Mouse (Mus musculus): ENCODE data around the gene Zfp697. TPM values are rescaled to one million over a fixed set of nuclear protein-coding genes. Genes with fewer than 3 reads are reported as not detected.
A peak's percentile ranks its signal among the peaks of the same experiment; 100 is the strongest.
"Not testable (repeated sequence)": the region's sequence is repeated elsewhere in the genome, so short reads cannot be mapped to it uniquely, and the experiment has no call there.

Zfp697 gene
- polyA plus RNA-seq (2016; fragmentation: Nextera tagmentation; extraction: Ambion mirVana) = 8.8 and 10.0 TPM in 2 replicates

GRCm38 (mm10) chr3:98382246-98382939, at the start of gene Zfp697:
Zfp697 (plus strand) TSS chr3:98382461.
- whole genome bisulfite sequencing = under 1% methylated on average over 42 of the region's 42 CpGs
- peak within 1 kb of the TSS; percentile 84 for H3K9ac ChIP-seq
- H3K9me3 ChIP-seq = no peaks in the 10 kb centered on the region
- no peaks in the 10 kb centered on the region for H3K36me3 ChIP-seq
- peak; percentile 84 for ATAC-seq (ENCODE audit: insufficient number of reproducible peaks, insufficient read depth, low FRiP score, low TSS enrichment)
- H3K4me2 ChIP-seq (replicated peaks) = peak within 1 kb of the TSS; percentile 94
- H3K27me3 ChIP-seq = no peaks in the 10 kb centered on the region
- H3K27ac ChIP-seq = peak within 1 kb of the TSS; percentile 77
- peak within 1 kb of the TSS; percentile 91 for H3K4me3 ChIP-seq
- H3K4me1 ChIP-seq = 0 out of 2 replicates have a peak, but pooled peaks cover 16% of the 10 kb centered on the region

- Histone ChIP-seq H3K4me3 (no peak overlapping the region), H3K36me3 (peaks cover 44% of the 10 kb centered on the region), H3K9ac (no peak overlapping the region), H3K4me1 (peaks cover 36% of the 10 kb centered on the region), H3K27me3 (no peaks in the 10 kb centered on the region), H3K4me2 (replicated peaks) (no peak overlapping the region), H3K9me3 (no peaks in the 10 kb centered on the region), H3K27ac (no peak overlapping the region)
- no peak for ATAC-seq (ENCODE audit: insufficient number of reproducible peaks, insufficient read depth, low FRiP score, low TSS enrichment)
- 69% methylated on average over 2 of the region's 2 CpGs for WGBS
Observed at GRCm38 (mm10) chr3:98334010-98334409, 48.3 kb upstream of the Zfp697 start.

GRCm38 (mm10) chr3:98335331-98335730, 46.9 kb upstream of the Zfp697 start:
- Histone ChIP-seq H3K4me3 (no peak overlapping the region), H3K9ac (no peak overlapping the region), H3K4me2 (replicated peaks) (no peak overlapping the region), H3K36me3 (peaks cover 35% of the 10 kb centered on the region), H3K27ac (no peak overlapping the region), H3K9me3 (no peaks in the 10 kb centered on the region), H3K4me1 (peaks cover 36% of the 10 kb centered on the region), H3K27me3 (no peaks in the 10 kb centered on the region)
- ATAC-seq (ENCODE audit: insufficient number of reproducible peaks, insufficient read depth, low FRiP score, low TSS enrichment) = no peak

DNA sequence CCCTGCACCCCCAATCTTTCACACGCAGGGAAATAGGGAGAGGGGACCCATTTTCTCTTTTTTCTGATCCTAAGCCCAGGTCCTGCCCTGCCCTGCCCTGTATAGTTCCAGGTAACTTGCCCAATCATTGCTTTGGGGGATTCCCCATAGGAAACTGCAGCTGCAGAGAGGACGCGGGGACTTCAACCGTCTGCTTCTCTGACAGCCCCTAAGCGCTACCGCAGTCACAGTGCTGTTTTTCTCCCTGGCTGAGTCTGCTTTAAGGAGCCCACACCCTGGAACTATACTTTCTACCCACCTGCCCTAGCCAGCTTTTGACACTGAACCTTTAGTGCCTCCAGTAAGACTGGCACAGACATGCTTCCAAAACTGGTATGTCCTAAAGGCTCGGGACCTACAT, 46.4 kb upstream of the Zfp697 start:
- Histone ChIP-seq H3K36me3 (peaks cover 30% of the 10 kb centered on the region), H3K9me3 (no peaks in the 10 kb centered on the region), H3K27ac (no peak overlapping the region; the same call in 1 of the 2 replicates), H3K4me1 (peaks cover 36% of the 10 kb centered on the region), H3K9ac (no peak overlapping the region), H3K4me2 (replicated peaks) (no peak overlapping the region), H3K4me3 (no peak overlapping the region), H3K27me3 (no peaks in the 10 kb centered on the region)
- 80% methylated on average over 7 of the region's 7 CpGs for WGBS
- no peak for ATAC-seq (ENCODE audit: insufficient number of reproducible peaks, insufficient read depth, low FRiP score, low TSS enrichment)

- Histone ChIP-seq H3K27ac (no peak overlapping the region), H3K4me3 (no peak overlapping the region), H3K36me3 (peaks cover 19% of the 10 kb centered on the region), H3K27me3 (no peaks in the 10 kb centered on the region), H3K9ac (no peak overlapping the region), H3K4me1 (peaks cover 36% of the 10 kb centered on the region), H3K4me2 (replicated peaks) (peak overlapping the region; percentile 81; the same call in 1 of the 2 replicates), H3K9me3 (no peaks in the 10 kb centered on the region)
- 73% methylated on average over 22 of the region's 22 CpGs for WGBS
- ATAC-seq (ENCODE audit: insufficient number of reproducible peaks, insufficient read depth, low FRiP score, low TSS enrichment) = no peak
Observed at GRCm38 (mm10) chr3:98336661-98337654, 45.3 kb upstream of the Zfp697 start.

- peaks cover 4% of the 10 kb centered on the region for H3K36me3 ChIP-seq
- H3K4me1 ChIP-seq = peaks cover 36% of the 10 kb centered on the region
- no peaks in the 10 kb centered on the region for H3K9me3 ChIP-seq
- H3K27me3 ChIP-seq = no peaks in the 10 kb centered on the region
- peak overlapping the region; percentile 85 for H3K9ac ChIP-seq
- H3K27ac ChIP-seq = peak overlapping the region; percentile 92
- H3K4me2 ChIP-seq (replicated peaks) = peak overlapping the region; percentile 81
- ATAC-seq (ENCODE audit: insufficient number of reproducible peaks, insufficient read depth, low FRiP score, low TSS enrichment) = no peak
- H3K4me3 ChIP-seq = peak overlapping the region; percentile 78
- 3% methylated on average over 15 of the region's 15 CpGs for WGBS
Observed at GRCm38 (mm10) chr3:98338584-98339041, 43.6 kb upstream of the Zfp697 start.

GRCm38 (mm10) chr3:98339097-98339705, 43.1 kb upstream of the Zfp697 start:
- Histone ChIP-seq H3K36me3 (no peaks in the 10 kb centered on the region; the same call in none of the 2 replicates), H3K4me1 (peaks cover 36% of the 10 kb centered on the region), H3K4me2 (replicated peaks) (peak overlapping the region; percentile 81), H3K9ac (peak overlapping the region; percentile 85), H3K4me3 (peak overlapping the region; percentile 78), H3K27ac (peak overlapping the region; percentile 92), H3K27me3 (no peaks in the 10 kb centered on the region), H3K9me3 (no peaks in the 10 kb centered on the region)
- ATAC-seq (ENCODE audit: insufficient number of reproducible peaks, insufficient read depth, low FRiP score, low TSS enrichment) = no peak
- under 1% methylated on average over 46 of the region's 46 CpGs for WGBS

GRCm38 (mm10) chr3:98339706-98340109, 42.6 kb upstream of the Zfp697 start, which contains the start of gene Phgdh:
Phgdh (minus strand) TSS chr3:98339990.
- H3K4me1 ChIP-seq = peaks cover 36% of the 10 kb centered on the region
- peak within 1 kb of the TSS; percentile 81 for H3K4me2 ChIP-seq (replicated peaks)
- peak; percentile 61; the same call in 1 of the 2 replicates for ATAC-seq (ENCODE audit: insufficient number of reproducible peaks, insufficient read depth, low FRiP score, low TSS enrichment)
- 0% methylated on average over 10 of the region's 10 CpGs for WGBS
- not testable (repeated sequence) for H3K36me3 ChIP-seq, H3K27me3 ChIP-seq, H3K9me3 ChIP-seq
- H3K4me3 ChIP-seq = peak within 1 kb of the TSS; percentile 78
- H3K9ac ChIP-seq = peak within 1 kb of the TSS; percentile 85
- peak within 1 kb of the TSS; percentile 92 for H3K27ac ChIP-seq

- H3K4me2 ChIP-seq (replicated peaks) = no peak overlapping the region
- no peak overlapping the region for H3K4me3 ChIP-seq
- no peak overlapping the region for H3K27ac ChIP-seq
- H3K36me3 ChIP-seq = no peaks in the 10 kb centered on the region
- H3K27me3 ChIP-seq = no peaks in the 10 kb centered on the region
- WGBS = 81% methylated on average over 17 of the region's 17 CpGs
- ATAC-seq (ENCODE audit: insufficient number of reproducible peaks, insufficient read depth, low FRiP score, low TSS enrichment) = no peak
- H3K9me3 ChIP-seq = no peaks in the 10 kb centered on the region
- peaks cover 27% of the 10 kb centered on the region for H3K4me1 ChIP-seq
- H3K9ac ChIP-seq = no peak overlapping the region
Observed at GRCm38 (mm10) chr3:98340818-98341594, 41.3 kb upstream of the Zfp697 start.

DNA sequence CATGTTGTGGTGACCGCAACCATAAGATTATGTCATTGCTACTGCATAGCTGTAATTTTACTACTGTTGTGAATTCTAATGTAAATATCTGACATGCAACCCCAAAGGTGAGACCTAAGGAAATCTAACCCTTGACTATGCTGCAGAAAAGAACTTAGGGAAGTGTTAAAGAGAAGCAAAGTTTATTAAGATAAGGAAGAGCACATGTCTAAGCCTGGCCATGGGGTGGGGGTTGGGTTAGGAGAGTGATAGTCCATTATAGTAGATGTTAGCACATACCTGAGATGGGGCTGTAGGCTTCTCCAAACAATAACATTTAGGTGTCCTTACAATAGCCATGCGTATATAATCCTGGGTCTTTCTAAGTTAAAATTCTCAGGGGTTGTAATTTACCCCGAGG, 39.0 kb upstream of the Zfp697 start:
- H3K27me3 ChIP-seq = no peaks in the 10 kb centered on the region
- H3K27ac ChIP-seq = no peak overlapping the region
- no peak overlapping the region for H3K4me3 ChIP-seq
- H3K4me2 ChIP-seq (replicated peaks) = no peak overlapping the region
- ATAC-seq (ENCODE audit: insufficient number of reproducible peaks, insufficient read depth, low FRiP score, low TSS enrichment) = no peak
- no peaks in the 10 kb centered on the region for H3K36me3 ChIP-seq
- no peaks in the 10 kb centered on the region for H3K9me3 ChIP-seq
- 76% methylated on average over 3 of the region's 3 CpGs for WGBS
- H3K4me1 ChIP-seq = peaks cover 5% of the 10 kb centered on the region
- no peak overlapping the region for H3K9ac ChIP-seq

DNA sequence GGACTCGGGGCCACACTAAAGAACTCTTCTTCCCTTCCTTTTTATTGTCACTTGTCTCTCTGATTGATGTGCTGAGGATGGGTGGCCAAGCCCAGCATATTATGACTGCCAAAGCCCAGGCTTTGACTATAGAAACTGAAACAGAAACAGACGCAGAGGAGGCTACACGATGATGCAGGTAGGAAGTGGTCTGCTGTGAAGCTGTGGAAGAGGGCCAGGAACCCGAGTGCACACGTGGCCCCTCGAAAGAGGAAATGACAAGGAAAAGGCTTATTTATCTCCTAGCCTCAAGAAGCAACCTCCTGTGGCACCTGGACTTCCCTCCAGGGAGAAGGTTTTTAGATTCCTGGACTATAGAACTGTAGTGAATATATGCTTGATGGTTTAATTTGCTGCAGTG, 34.2 kb upstream of the Zfp697 start:
- Histone ChIP-seq H3K4me1 (no peaks in the 10 kb centered on the region), H3K36me3 (no peaks in the 10 kb centered on the region), H3K9ac (no peak overlapping the region), H3K9me3 (no peaks in the 10 kb centered on the region), H3K4me2 (replicated peaks) (no peak overlapping the region), H3K4me3 (no peak overlapping the region), H3K27me3 (no peaks in the 10 kb centered on the region), H3K27ac (no peak overlapping the region)
- no peak for ATAC-seq (ENCODE audit: insufficient number of reproducible peaks, insufficient read depth, low FRiP score, low TSS enrichment)
- 80% methylated on average over 6 of the region's 6 CpGs for WGBS

Measured in embryonic facial prominence, embryonic 12.5 days (tissue).